Mouse (Mus musculus) hindbrain, embryonic 11.5 days (tissue): Measurements from ENCODE around the gene Lats1. TPM values are rescaled to one million over a fixed set of nuclear protein-coding genes. Genes with fewer than 3 reads are reported as not detected.
A peak's percentile ranks its signal among the peaks of the same experiment; 100 is the strongest.

Source experiments
- ATAC-seq: fragments of 200-750 bp; cut with Nextera tagmentation; 2 replicates; pipeline ENCODE4 v1.8.0; 2017; ENCODE audit warnings: mild to moderate bottlenecking, moderate TSS enrichment, moderate library complexity; ENCODE audit not compliant: low FRiP score
- DNase-seq: peaks from one replicate; pipeline ENCODE4 v3.0.0-alpha.2; 2015; ENCODE audit warnings: low spot score
- H3K27ac ChIP-seq: fragments of 300-500 bp; sonication (generic); 2 replicates; pipeline ENCODE4 v1.5.1; 2014; ENCODE audit warnings: mild to moderate bottlenecking, low read depth, low read length
- H3K27me3 ChIP-seq: fragments of 300-500 bp; sonication (generic); 2 replicates; pipeline ENCODE4 v1.6.1; 2014; ENCODE audit warnings: mild to moderate bottlenecking, low read length, moderate library complexity, mixed read lengths; ENCODE audit not compliant: control insufficient read depth, insufficient read depth
- H3K36me3 ChIP-seq: fragments of 300-500 bp; sonication (generic); 2 replicates; pipeline ENCODE4 v1.6.1; 2014; ENCODE audit warnings: mild to moderate bottlenecking, low read length, moderate library complexity, mixed read lengths; ENCODE audit not compliant: control insufficient read depth, insufficient read depth
- H3K4me1 ChIP-seq: fragments of 300-500 bp; sonication (generic); replicated peaks from 2 replicates; pipeline ENCODE4 v1.6.1; 2014; ENCODE audit warnings: low read length, mixed read lengths; ENCODE audit not compliant: control insufficient read depth, insufficient read depth
- H3K4me2 ChIP-seq: fragments of 300-500 bp; sonication (generic); replicated peaks from 2 replicates; pipeline ENCODE4 v1.6.1; 2014; ENCODE audit warnings: mild to moderate bottlenecking, low read depth, low read length
- H3K4me3 ChIP-seq: fragments of 300-500 bp; sonication (generic); 2 replicates; pipeline ENCODE4 v1.5.1; 2014; ENCODE audit warnings: low read depth, low read length
- H3K9ac ChIP-seq: fragments of 300-500 bp; sonication (generic); 2 replicates; pipeline ENCODE4 v1.6.1; 2014; ENCODE audit warnings: low read depth, low read length
- H3K9me3 ChIP-seq: fragments of 300-500 bp; sonication (generic); 2 replicates; pipeline ENCODE4 v1.6.1; 2016; ENCODE audit warnings: low read length; ENCODE audit not compliant: control insufficient read depth
- WGBS: fragments of 180-500 bp; shearing (Covaris S2); extraction: QIAGEN DNeasy Blood & Tissue Kit; methylation state at CpG from one replicate; pipeline ENCODE4 v1.1.7; 2014; 5-methylcytosine and 5-hydroxymethylcytosine counted together
- polyA plus RNA-seq: library from polyadenylated mRNA; unstranded; fragments of >200 nt; fragmentation: Nextera tagmentation; extraction: Ambion mirVana; gene quantifications from 2 replicates; pipeline ENCODE4 v1.2.1, GENCODE M21; 2014

Gene Lats1
- polyA plus RNA-seq, 1 experiment from 2014 or later = 16.1 TPM

DNA sequence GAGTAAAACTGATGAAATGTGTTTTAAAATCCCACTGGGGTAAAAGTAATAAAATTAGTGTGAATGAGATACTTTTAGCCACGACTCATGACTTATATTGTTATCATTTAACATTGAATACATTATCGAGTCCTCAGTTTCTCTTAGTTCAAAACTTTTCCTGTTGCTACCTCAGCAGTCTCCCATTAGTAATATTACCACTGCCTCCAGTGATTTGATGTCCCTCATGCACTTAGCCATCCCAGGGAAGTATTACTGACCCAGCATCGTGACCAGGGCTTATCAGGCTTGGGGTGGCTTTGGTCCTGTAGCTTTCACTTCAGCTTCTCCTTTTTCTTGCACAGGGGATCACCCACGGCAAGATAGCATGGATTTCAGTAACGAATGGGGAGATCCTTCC, 29.1 kb downstream of the Lats1 start:
- H3K36me3 ChIP-seq = 0 out of 2 replicates have a peak, but pooled peaks cover 8% of the 10 kb centered on the region
- H3K27me3 ChIP-seq = no peaks in the 10 kb centered on the region
- no peak for ATAC-seq
- no peaks in the 10 kb centered on the region for H3K4me1 ChIP-seq
- H3K9me3 ChIP-seq = no peaks in the 10 kb centered on the region
- no peak overlapping the region for H3K9ac ChIP-seq
- no peak for DNase-seq
- no peak overlapping the region for H3K4me3 ChIP-seq
- H3K27ac ChIP-seq = no peak overlapping the region
- WGBS = 91% methylated on average over 5 of the region's 5 CpGs
- H3K4me2 ChIP-seq = no peak overlapping the region

DNA sequence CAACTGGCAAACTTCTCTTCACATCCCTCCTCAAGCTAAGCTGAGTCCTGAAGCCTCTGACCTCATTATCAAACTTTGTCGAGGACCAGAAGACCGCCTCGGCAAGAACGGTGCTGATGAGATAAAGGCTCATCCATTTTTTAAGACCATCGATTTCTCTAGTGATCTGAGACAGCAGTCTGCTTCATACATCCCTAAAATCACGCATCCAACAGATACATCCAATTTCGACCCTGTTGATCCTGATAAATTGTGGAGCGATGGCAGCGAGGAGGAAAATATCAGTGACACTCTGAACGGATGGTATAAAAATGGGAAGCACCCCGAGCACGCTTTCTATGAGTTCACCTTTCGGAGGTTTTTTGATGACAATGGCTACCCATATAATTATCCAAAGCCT, 31.5 kb downstream of the Lats1 start:
- Histone ChIP-seq H3K9ac (no peak overlapping the region), H3K9me3 (no peaks in the 10 kb centered on the region), H3K36me3 (0 out of 2 replicates have a peak, but pooled peaks cover 8% of the 10 kb centered on the region), H3K27me3 (no peaks in the 10 kb centered on the region), H3K4me1 (no peaks in the 10 kb centered on the region), H3K4me2 (no peak overlapping the region), H3K4me3 (no peak overlapping the region), H3K27ac (no peak overlapping the region)
- ATAC-seq = no peak
- 95% methylated on average over 13 of the region's 13 CpGs for WGBS
- DNase-seq = no peak

GRCm38 (mm10) chr10:7715056-7715455, 34.0 kb downstream of the Lats1 start:
- Histone ChIP-seq H3K9me3 (no peaks in the 10 kb centered on the region), H3K4me3 (no peak overlapping the region), H3K36me3 (0 out of 2 replicates have a peak, but pooled peaks cover 6% of the 10 kb centered on the region), H3K4me1 (no peaks in the 10 kb centered on the region), H3K27ac (no peak overlapping the region), H3K9ac (no peak overlapping the region), H3K27me3 (no peaks in the 10 kb centered on the region), H3K4me2 (no peak overlapping the region)
- WGBS = 76% methylated on average over 7 of the region's 7 CpGs
- ATAC-seq (no peak), DNase-seq (no peak)

- no peaks in the 10 kb centered on the region for H3K36me3 ChIP-seq
- H3K4me2 ChIP-seq = peak within 1 kb of the TSS; percentile 75
- DNase-seq (peak; percentile 97), ATAC-seq (peak; percentile 99)
- H3K4me3 ChIP-seq = peak within 1 kb of the TSS; percentile 78
- under 1% methylated on average over 49 of the region's 49 CpGs for WGBS
- H3K27me3 ChIP-seq = no peaks in the 10 kb centered on the region
- 0 out of 2 replicates have a peak within 1 kb of the TSS, but pooled peaks have one; percentile 53 for H3K27ac ChIP-seq
- peak within 1 kb of the TSS; percentile 70 for H3K9ac ChIP-seq
- no peaks in the 10 kb centered on the region for H3K9me3 ChIP-seq
- H3K4me1 ChIP-seq = no peaks in the 10 kb centered on the region
These were observed 44.9 kb downstream of the Lats1 start, which contains the start of gene Katna1 for GRCm38 (mm10) chr10:7725751-7726500. TSS of gene Katna1 (plus strand) at chr10:7726000.

DNA sequence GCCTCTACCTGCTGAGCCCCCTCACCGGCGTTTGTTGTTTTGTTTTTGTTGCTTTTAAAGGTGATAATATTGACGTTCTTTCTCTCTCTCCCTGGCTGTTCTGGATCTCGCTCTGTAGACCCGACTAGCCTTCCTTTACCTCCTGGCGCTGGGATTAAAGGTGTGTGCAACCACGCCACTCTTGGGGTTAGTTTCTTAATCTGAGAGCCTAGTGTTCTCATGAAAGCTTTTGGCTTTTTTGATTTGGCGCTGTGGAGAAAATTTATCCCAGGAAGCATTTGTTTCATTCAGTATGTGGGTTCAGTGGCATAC, 45.4 kb downstream of the Lats1 start:
- Histone ChIP-seq H3K4me2 (peak overlapping the region; percentile 75), H3K4me1 (no peaks in the 10 kb centered on the region), H3K9ac (peak overlapping the region; percentile 70), H3K27me3 (no peaks in the 10 kb centered on the region), H3K27ac (0 out of 2 replicates have a peak overlapping the region, but pooled peaks have one; percentile 53), H3K9me3 (no peaks in the 10 kb centered on the region), H3K4me3 (peak overlapping the region; percentile 78), H3K36me3 (no peaks in the 10 kb centered on the region)
- ATAC-seq (no peak), DNase-seq (no peak)
- 0% methylated on average over 8 of the region's 8 CpGs for WGBS

DNA sequence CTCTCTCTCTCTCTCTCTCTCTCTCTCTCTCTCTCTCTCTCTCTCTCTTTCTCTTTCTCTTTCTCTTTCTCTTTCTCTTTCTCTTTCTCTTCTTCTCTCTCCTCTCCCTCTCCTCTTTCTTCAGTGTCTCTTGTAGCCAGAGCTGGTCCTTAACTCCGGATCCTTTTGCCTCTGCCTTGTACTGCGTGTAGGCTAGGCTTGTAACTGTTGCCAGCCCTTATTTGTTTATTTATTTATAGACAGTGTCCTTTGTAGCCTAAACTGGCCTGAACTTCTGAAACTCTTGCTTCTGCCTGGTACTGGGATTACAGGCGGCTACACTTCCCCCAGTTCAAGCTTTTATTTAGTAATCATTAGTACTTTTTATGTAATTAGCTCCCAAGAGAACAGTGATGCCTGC, 46.0 kb downstream of the Lats1 start:
- ATAC-seq (no peak), DNase-seq (no peak)
- Histone ChIP-seq H3K4me1 (no peaks in the 10 kb centered on the region), H3K9ac (no peak overlapping the region), H3K9me3 (no peaks in the 10 kb centered on the region), H3K27ac (no peak overlapping the region), H3K4me3 (peak overlapping the region; percentile 78), H3K27me3 (no peaks in the 10 kb centered on the region), H3K4me2 (peak overlapping the region; percentile 12; the same call in 1 of the 2 replicates), H3K36me3 (no peaks in the 10 kb centered on the region)
- 20% methylated on average over 3 of the region's 3 CpGs for WGBS

- H3K9ac ChIP-seq = no peak overlapping the region
- H3K4me2 ChIP-seq = no peak overlapping the region
- ATAC-seq = no peak
These were observed 50.6 kb downstream of the Lats1 start for GRCm38 (mm10) chr10:7731582-7731981.

DNA sequence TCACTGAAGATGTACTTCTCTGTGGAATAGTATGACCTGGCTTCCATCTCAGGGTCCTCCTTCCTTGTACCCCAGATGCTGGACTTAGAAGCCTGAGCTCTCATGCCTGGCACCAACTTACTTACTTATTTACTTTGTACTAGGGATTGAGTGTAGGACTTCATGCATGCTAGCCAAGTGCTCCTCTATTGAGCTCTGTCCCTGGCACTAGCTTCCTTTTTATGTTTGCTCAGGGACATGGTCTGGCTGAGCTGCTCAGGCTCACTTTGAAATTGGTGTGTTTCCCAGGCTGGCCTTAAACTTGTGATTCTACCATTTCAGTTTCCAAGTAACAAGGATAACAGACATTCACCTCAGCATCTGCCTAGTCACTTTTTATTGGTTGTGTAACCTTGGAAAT, 56.1 kb downstream of the Lats1 start:
- no peaks in the 10 kb centered on the region for H3K27me3 ChIP-seq
- DNase-seq (no peak), ATAC-seq (no peak)
- no peak overlapping the region for H3K27ac ChIP-seq
- no peak overlapping the region for H3K4me3 ChIP-seq
- no peaks in the 10 kb centered on the region for H3K9me3 ChIP-seq
- H3K4me1 ChIP-seq = no peaks in the 10 kb centered on the region
- H3K36me3 ChIP-seq = no peaks in the 10 kb centered on the region
- no peak overlapping the region for H3K9ac ChIP-seq
- H3K4me2 ChIP-seq = no peak overlapping the region

More at GRCm38 (mm10) chr10:7731582-7731981, 50.6 kb downstream of the Lats1 start:
- H3K9me3 ChIP-seq = no peaks in the 10 kb centered on the region
- DNase-seq = no peak
- H3K4me1 ChIP-seq = no peaks in the 10 kb centered on the region
- H3K27ac ChIP-seq = no peak overlapping the region
- H3K4me3 ChIP-seq = no peak overlapping the region
- no peaks in the 10 kb centered on the region for H3K27me3 ChIP-seq
- H3K36me3 ChIP-seq = no peaks in the 10 kb centered on the region

DNA sequence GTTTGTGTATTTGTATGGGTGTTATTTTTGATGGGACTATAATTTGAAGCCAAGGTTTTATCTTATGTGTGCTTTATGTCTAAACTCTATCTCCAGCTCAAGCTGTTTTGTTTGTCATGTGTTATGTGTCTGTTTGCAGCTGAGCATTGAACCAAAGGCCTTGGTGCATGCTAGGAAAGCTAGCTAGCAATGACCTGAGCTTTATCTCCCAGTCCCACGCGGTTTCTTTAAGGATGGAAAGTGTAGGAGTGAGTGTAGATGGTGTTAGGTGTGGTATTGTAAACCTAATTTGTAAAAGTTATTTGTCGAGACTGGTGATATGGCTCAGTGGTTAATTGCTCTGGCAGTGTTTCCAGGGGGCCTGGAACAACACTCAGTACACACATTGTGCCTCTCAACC, 56.9 kb downstream of the Lats1 start:
- H3K27ac ChIP-seq = no peak overlapping the region
- 88% methylated on average over 3 of the region's 3 CpGs for WGBS
- H3K4me2 ChIP-seq = no peak overlapping the region
- no peaks in the 10 kb centered on the region for H3K4me1 ChIP-seq
- ATAC-seq = no peak
- no peak overlapping the region for H3K4me3 ChIP-seq
- H3K9me3 ChIP-seq = no peaks in the 10 kb centered on the region
- H3K36me3 ChIP-seq = 0 out of 2 replicates have a peak, but pooled peaks cover 2% of the 10 kb centered on the region
- no peak for DNase-seq
- no peaks in the 10 kb centered on the region for H3K27me3 ChIP-seq
- H3K9ac ChIP-seq = no peak overlapping the region
